Mouse (Mus musculus) adrenal gland, postnatal 36 days (tissue): Measurements from ENCODE around the gene Sppl3. TPM values are rescaled to one million over a fixed set of nuclear protein-coding genes. Genes with fewer than 3 reads are reported as not detected.

Experiments
- total RNA-seq, 2 experiments: library from RNA; stranded (reverse); gene quantifications; 2 replicates each; pipeline ENCODE4 v1.2.3; 2021

The Sppl3 gene
- total RNA-seq, 2 experiments from 2014 or later: 52.0 to 54.1 TPM

Other genes with a start within 250 kb of the Sppl3 start
- gene Ankrd13a, start 236.5 kb upstream of the Sppl3 start, total RNA-seq: 10 to 100 TPM; 68.6 to 91.4 TPM
- 10 to 100 TPM; 35.3 to 36.6 TPM for gene Git2, start 235.6 kb upstream of the Sppl3 start, total RNA-seq
- 10 to 100 TPM; 32.2 to 40.7 TPM for gene 1500011B03Rik, start 187.7 kb upstream of the Sppl3 start, total RNA-seq
- not detected for gene 4930519G04Rik, start 157.5 kb upstream of the Sppl3 start, total RNA-seq
- not detected for gene Gm9936, start 152.5 kb upstream of the Sppl3 start, total RNA-seq
- gene Oasl2, start 114.2 kb upstream of the Sppl3 start, total RNA-seq: 10 to 100 TPM; 14.9 to 17.2 TPM
- 1 to 10 TPM; 1.8 to 2.4 TPM for gene Oasl1, start 87.9 kb upstream of the Sppl3 start, total RNA-seq
- gene 2210016L21Rik, start 69.0 kb upstream of the Sppl3 start, total RNA-seq: 10 to 100 TPM; 41.4 to 45.7 TPM
- under 1 TPM in 1 of 2 experiments, not detected in 1; 0.10 TPM for gene Hnf1a, start 40.0 kb upstream of the Sppl3 start, total RNA-seq
- gene Gm10401, start 87.2 kb downstream of the Sppl3 start, total RNA-seq: not detected
- 100 to 1,000 TPM; 156 to 220 TPM for gene Acads, start 108.2 kb downstream of the Sppl3 start, total RNA-seq
- gene Unc119b, start 123.8 kb downstream of the Sppl3 start, total RNA-seq: 10 to 100 TPM; 38.9 to 45.3 TPM
- 100 to 1,000 TPM; 184 to 197 TPM for gene Mlec, start 147.0 kb downstream of the Sppl3 start, total RNA-seq
- gene Cabp1, start 183.2 kb downstream of the Sppl3 start, total RNA-seq: 10 to 100 TPM; 34.8 to 42.3 TPM
- gene Pop5, start 224.7 kb downstream of the Sppl3 start, total RNA-seq: 10 to 100 TPM; 76.3 to 85.9 TPM